Mouse (Mus musculus) stomach, postnatal 0 days (tissue): Measurements from ENCODE around the gene Rpl23a. TPM values are rescaled to one million over a fixed set of nuclear protein-coding genes. Genes with fewer than 3 reads are reported as not detected.

ENCODE experiments used
- ATAC-seq: fragments of 200-750 bp; cut with Nextera tagmentation; 2 replicates; pipeline ENCODE4 v1.8.0; 2017; ENCODE audit not compliant: low FRiP score, low TSS enrichment
- DNase-seq: peaks from one replicate; pipeline ENCODE4 v3.0.0-alpha.2; 2016; ENCODE audit warnings: low spot score
- H3K27ac ChIP-seq: fragments of 300-500 bp; sonication (generic); replicated peaks from 2 replicates; pipeline ENCODE4 v1.5.1; 2014; ENCODE audit warnings: mild to moderate bottlenecking, control low read depth
- H3K27me3 ChIP-seq: fragments of 300-500 bp; sonication (generic); 2 replicates; pipeline ENCODE4 v1.6.1; 2014; ENCODE audit warnings: low read length; ENCODE audit not compliant: control insufficient read depth, insufficient read depth
- H3K36me3 ChIP-seq: fragments of 300-500 bp; sonication (generic); 2 replicates; pipeline ENCODE4 v1.6.1; 2014; ENCODE audit warnings: low read length, mixed read lengths; ENCODE audit not compliant: control insufficient read depth, insufficient read depth
- H3K4me1 ChIP-seq: fragments of 300-500 bp; sonication (generic); replicated peaks from 2 replicates; pipeline ENCODE4 v1.6.1; 2014; ENCODE audit warnings: antibody characterized with exemption; ENCODE audit not compliant: control insufficient read depth, insufficient read depth
- H3K4me2 ChIP-seq: fragments of 300-500 bp; sonication (generic); replicated peaks from 2 replicates; pipeline ENCODE4 v1.6.1; 2014; ENCODE audit warnings: low read depth, mild to moderate bottlenecking, control low read depth, moderate library complexity
- H3K4me3 ChIP-seq: fragments of 300-500 bp; sonication (generic); 2 replicates; pipeline ENCODE4 v1.5.1; 2014; ENCODE audit warnings: low read depth, low read length, control low read depth
- H3K9ac ChIP-seq: fragments of 300-500 bp; sonication (generic); 2 replicates; pipeline ENCODE4 v1.6.1; 2014; ENCODE audit warnings: mild to moderate bottlenecking, low read length, control low read depth, mixed read lengths
- H3K9me3 ChIP-seq: fragments of 300-500 bp; sonication (generic); 2 replicates; pipeline ENCODE4 v1.6.1; 2016; ENCODE audit warnings: low read length; ENCODE audit not compliant: control insufficient read depth
- CTCF ChIP-seq: IDR thresholded peaks from 2 replicates; pipeline ENCODE4 v1.5.1; 2016; ENCODE audit warnings: antibody characterized with exemption, low read depth, mild to moderate bottlenecking, moderate library complexity
- EP300 ChIP-seq: optimal IDR thresholded peaks from 2 replicates; pipeline ENCODE3; 2016; ENCODE audit warnings: antibody characterized with exemption
- WGBS: fragments of 180-500 bp; shearing (Covaris S2); extraction: QIAGEN DNeasy Blood & Tissue Kit; methylation state at CpG from one replicate; pipeline ENCODE4 v1.1.7; 2014; 5-methylcytosine and 5-hydroxymethylcytosine counted together
- polyA plus RNA-seq: library from polyadenylated mRNA; unstranded; fragments of >200 nt; fragmentation: Nextera tagmentation; extraction: Ambion mirVana; gene quantifications from 2 replicates; pipeline ENCODE4 v1.2.1, GENCODE M21; 2015

The Rpl23a gene
- polyA plus RNA-seq, 1 experiment from 2014 or later = 1,145 TPM

- Histone ChIP-seq H3K9ac (peak overlapping the region; percentile 67), H3K27me3 (no peaks in the 10 kb centered on the region), H3K9me3 (no peaks in the 10 kb centered on the region), H3K36me3 (peaks cover 3% of the 10 kb centered on the region; the same call in 1 of the 2 replicates), H3K27ac (peak overlapping the region; percentile 97), H3K4me1 (no peaks in the 10 kb centered on the region), H3K4me2 (peak overlapping the region; percentile 95), H3K4me3 (peak overlapping the region; percentile 58)
- TF ChIP-seq CTCF (no peak), EP300 (peak; percentile 72)
- DNase-seq (peak; percentile 73), ATAC-seq (peak; percentile 59)
- WGBS = 0% methylated on average over 10 of the region's 10 CpGs
Observed at GRCm38 (mm10) chr11:78177437-78177836, 5.9 kb downstream of the Rpl23a start.

DNA sequence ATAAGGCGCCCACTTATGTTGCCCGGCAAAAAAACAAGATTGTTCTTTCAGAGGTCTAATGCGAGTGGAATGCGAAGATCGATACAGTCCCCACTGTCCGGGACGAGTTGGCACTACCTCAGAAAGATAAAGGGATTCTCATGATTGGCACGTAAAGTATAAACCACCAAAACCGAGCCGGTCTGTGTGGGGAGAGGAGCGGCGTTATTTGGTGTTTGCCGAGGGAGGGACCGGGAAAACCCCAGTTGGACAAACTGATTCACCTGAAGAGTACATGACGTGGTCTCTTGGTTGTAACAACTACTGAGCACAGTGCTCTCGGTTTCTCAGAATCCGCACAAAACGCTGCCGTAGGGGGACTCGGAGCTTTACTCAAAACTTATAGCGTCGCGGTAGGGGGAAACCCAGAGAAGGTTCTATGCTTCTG, 6.5 kb downstream of the Rpl23a start:
- Histone ChIP-seq H3K9ac (peak overlapping the region; percentile 67), H3K4me2 (peak overlapping the region; percentile 95), H3K27me3 (no peaks in the 10 kb centered on the region), H3K4me3 (peak overlapping the region; percentile 58), H3K9me3 (no peaks in the 10 kb centered on the region), H3K4me1 (no peaks in the 10 kb centered on the region), H3K36me3 (peaks cover 2% of the 10 kb centered on the region; the same call in 1 of the 2 replicates), H3K27ac (peak overlapping the region; percentile 97)
- peak; percentile 63 for DNase-seq
- no peak for TF ChIP-seq EP300
- no peak for TF ChIP-seq CTCF
- WGBS = under 1% methylated on average over 23 of the region's 23 CpGs
- ATAC-seq = peak; percentile 24; the same call in 1 of the 2 replicates

GRCm38 (mm10) chr11:78176402-78176862, 7.0 kb downstream of the Rpl23a start, which contains the start of the genes Nek8 and Tlcd1:
Gene Nek8 (minus strand): TSS chr11:78176675.
Gene Tlcd1 (plus strand): TSS chr11:78176711.
- Histone ChIP-seq H3K9me3 (no peaks in the 10 kb centered on the region), H3K4me2 (peak within 1 kb of the TSS; percentile 95), H3K4me1 (no peaks in the 10 kb centered on the region), H3K27me3 (no peaks in the 10 kb centered on the region), H3K4me3 (peak within 1 kb of the TSS; percentile 58), H3K27ac (peak within 1 kb of the TSS; percentile 97), H3K9ac (peak within 1 kb of the TSS; percentile 67), H3K36me3 (no peaks in the 10 kb centered on the region)
- WGBS = under 1% methylated on average over 32 of the region's 32 CpGs
- peak; percentile 93 for DNase-seq
- TF ChIP-seq CTCF = no peak
- no peak for TF ChIP-seq EP300
- ATAC-seq = peak; percentile 58

- Histone ChIP-seq H3K9me3 (no peaks in the 10 kb centered on the region), H3K9ac (no peak overlapping the region), H3K27ac (peak overlapping the region; percentile 97), H3K4me2 (peak overlapping the region; percentile 95), H3K4me1 (no peaks in the 10 kb centered on the region), H3K27me3 (no peaks in the 10 kb centered on the region), H3K4me3 (peak overlapping the region; percentile 58), H3K36me3 (no peaks in the 10 kb centered on the region)
- TF ChIP-seq EP300 (no peak), CTCF (peak; percentile 38)
- DNase-seq (no peak), ATAC-seq (no peak)
- WGBS = 0% methylated on average over 9 of the region's 10 CpGs
Observed at GRCm38 (mm10) chr11:78175771-78176401, 7.5 kb downstream of the Rpl23a start.

DNA sequence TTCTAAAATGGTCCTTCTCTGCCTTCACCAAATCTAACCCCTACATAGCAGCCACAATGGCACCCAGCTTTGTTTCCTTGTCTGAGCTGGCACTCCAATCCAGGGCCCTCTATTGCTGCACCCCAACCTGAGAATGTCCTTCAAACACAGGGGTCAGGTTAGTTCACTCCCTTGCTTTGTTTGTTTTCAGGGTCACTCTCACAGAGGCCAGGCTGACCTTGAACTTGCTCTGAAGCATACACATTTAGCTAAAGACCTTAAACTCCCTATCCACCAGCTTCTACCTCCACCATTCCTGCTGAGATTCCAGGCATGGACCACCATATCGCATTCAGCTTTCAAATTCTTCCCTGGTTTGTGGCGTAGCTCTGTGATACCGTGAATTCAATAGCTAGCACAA, 8.9 kb downstream of the Rpl23a start:
- 73% methylated on average over 3 of the region's 3 CpGs for WGBS
- H3K4me1 ChIP-seq = no peaks in the 10 kb centered on the region
- H3K9ac ChIP-seq = no peak overlapping the region
- H3K4me3 ChIP-seq = no peak overlapping the region
- no peak overlapping the region for H3K27ac ChIP-seq
- no peaks in the 10 kb centered on the region for H3K9me3 ChIP-seq
- peak; percentile 14 for DNase-seq
- H3K4me2 ChIP-seq = no peak overlapping the region
- TF ChIP-seq CTCF (no peak), EP300 (no peak)
- ATAC-seq = no peak
- no peaks in the 10 kb centered on the region for H3K27me3 ChIP-seq
- no peaks in the 10 kb centered on the region for H3K36me3 ChIP-seq

DNA sequence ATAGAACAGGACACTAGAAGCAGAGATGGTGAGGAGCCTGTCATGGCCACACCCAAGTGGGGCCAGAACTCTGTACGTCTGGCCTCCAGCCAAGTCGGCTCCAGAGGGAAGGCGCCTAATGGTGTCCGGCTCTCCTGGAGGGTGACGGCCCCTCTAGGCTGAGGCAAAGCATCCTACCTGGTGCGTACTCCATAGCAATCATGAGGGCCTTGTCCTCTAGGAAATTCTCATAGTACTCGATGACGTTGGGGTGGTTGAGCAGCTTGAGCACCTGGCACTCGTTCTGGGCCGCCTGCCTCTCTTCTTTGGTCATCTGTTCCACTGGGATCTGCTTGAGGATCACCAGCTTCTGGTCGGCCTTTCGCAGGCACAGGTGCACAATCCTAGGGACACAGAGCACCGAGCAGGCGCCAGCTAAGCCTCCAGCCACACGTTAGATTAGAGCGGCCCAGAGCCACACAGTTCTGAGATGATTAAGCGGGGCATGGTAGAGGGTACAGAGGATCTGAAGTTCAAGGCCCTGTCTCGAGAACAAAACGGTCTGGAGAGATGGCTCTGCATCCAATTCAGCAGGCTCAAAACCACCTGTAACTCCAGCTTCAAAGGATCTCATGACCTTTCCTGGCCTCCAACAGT, 10.5 kb downstream of the Rpl23a start:
- Histone ChIP-seq H3K4me1 (no peaks in the 10 kb centered on the region), H3K9me3 (no peaks in the 10 kb centered on the region), H3K27me3 (no peaks in the 10 kb centered on the region), H3K4me2 (no peak overlapping the region), H3K4me3 (no peak overlapping the region), H3K36me3 (no peaks in the 10 kb centered on the region), H3K9ac (no peak overlapping the region), H3K27ac (no peak overlapping the region)
- 86% methylated on average over 19 of the region's 19 CpGs for WGBS
- TF ChIP-seq CTCF (no peak), EP300 (no peak)
- DNase-seq (peak; percentile 13), ATAC-seq (no peak)
